Mouse (Mus musculus): ENCODE measurements around the gene Fam205a3. TPM values are rescaled to one million over a fixed set of nuclear protein-coding genes. Genes with fewer than 3 reads are reported as not detected.
"Not testable (repeated sequence)": the region's sequence is repeated elsewhere in the genome, so short reads cannot be mapped to it uniquely, and the experiment has no call there.

Gene Fam205a3
- polyA plus RNA-seq (2012; rRNA removed) = 0.44 and 1.1 TPM in 2 replicates

DNA sequence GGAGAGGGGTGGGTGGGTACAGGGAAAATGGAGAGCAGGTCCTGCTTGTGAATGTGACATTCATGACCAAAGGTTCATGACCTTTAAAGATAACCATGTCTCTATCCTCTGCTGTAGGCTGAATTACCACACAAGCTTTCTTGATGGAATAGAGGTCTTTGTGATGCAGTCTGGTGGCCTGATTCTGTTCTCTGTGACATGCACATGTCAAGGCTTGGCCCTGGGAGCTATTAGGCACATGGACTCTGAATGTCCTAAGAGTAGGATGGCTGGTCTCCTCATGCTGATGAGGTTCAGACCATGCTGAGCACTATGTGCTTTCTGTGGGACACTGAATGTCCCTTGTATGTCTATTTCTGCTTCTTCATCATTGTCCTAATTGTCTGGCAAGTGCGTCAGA lies at the start of gene Fam205a3:
Gene Fam205a3 (plus strand): TSS at position 301 of the 400 bp plus-strand sequence.
- not testable (repeated sequence) for H3K4me3 ChIP-seq (ENCODE audit: insufficient read depth, low read length); H3K4me1 ChIP-seq (ENCODE audit: control insufficient read depth, insufficient read depth, low read length); H3K27ac ChIP-seq (ENCODE audit: insufficient read depth, low read length)

DNA sequence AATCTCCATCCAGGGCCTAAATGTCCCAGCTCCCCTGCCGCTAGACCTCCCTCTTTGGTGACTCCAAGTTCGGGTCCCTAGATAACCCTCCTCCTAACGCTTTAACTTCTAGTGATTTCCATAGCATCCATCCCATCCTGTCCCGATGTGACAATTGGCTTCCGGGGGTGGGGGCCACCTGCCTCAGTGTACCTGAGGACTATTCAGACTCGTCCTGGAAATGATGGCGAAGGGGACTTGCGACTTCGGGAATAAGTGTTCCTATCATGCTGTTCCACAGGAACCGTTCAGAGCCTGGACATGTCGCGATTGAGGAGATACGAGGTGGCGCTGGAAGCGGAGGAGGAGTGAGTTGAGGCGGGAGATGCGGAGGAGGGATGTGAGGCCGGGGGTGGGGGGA lies 24.2 kb upstream of the Fam205a3 start, which contains the start of gene Gm21953:
Gene Gm21953 (plus strand): TSS at position 301 of the 400 bp plus-strand sequence.
- H3K4me3 ChIP-seq (ENCODE audit: insufficient read depth, low read length); H3K27ac ChIP-seq (ENCODE audit: insufficient read depth, low read length); H3K4me1 ChIP-seq (ENCODE audit: control insufficient read depth, insufficient read depth, low read length): not testable (repeated sequence)

Other genes starting within 250 kb of the Fam205a3 start
- not detected in 2 replicates for gene Gm3893, start 227.1 kb upstream of the Fam205a3 start, polyA plus RNA-seq (2012; rRNA removed)
- 0.19 and 0.40 TPM in 2 replicates for gene Gm13304, start 203.5 kb upstream of the Fam205a3 start, polyA plus RNA-seq (2012; rRNA removed)
- gene Gm13306, start 164.9 kb upstream of the Fam205a3 start, polyA plus RNA-seq (2012; rRNA removed) = 25.1 and 26.7 TPM in 2 replicates
- gene Gm13305, start 149.7 kb upstream of the Fam205a3 start, polyA plus RNA-seq (2012; rRNA removed) = 1.6 and 2.1 TPM in 2 replicates
- gene Gm10600, start 77.7 kb upstream of the Fam205a3 start, polyA plus RNA-seq (2012; rRNA removed) = not detected in 2 replicates
- gene Ccl21b, start 62.6 kb upstream of the Fam205a3 start, polyA plus RNA-seq (2012; rRNA removed) = not detected in 2 replicates
- not detected in 2 replicates for gene Gm21953, start 24.1 kb upstream of the Fam205a3 start, polyA plus RNA-seq (2012; rRNA removed)
- not detected in 2 replicates for gene Gm21586, start 121.0 kb downstream of the Fam205a3 start, polyA plus RNA-seq (2012; rRNA removed)
- 1.8 and 2.1 TPM in 2 replicates for gene Gm2163, start 148.4 kb downstream of the Fam205a3 start, polyA plus RNA-seq (2012; rRNA removed)
- gene Fam205a2, start 209.8 kb downstream of the Fam205a3 start, polyA plus RNA-seq (2012; rRNA removed) = 0.44 and 1.1 TPM in 2 replicates